ENCODE assay signal across 8 mouse cellular contexts in genomic region chr2:5063299-5064205, GRCm38 (mm10). TPM values are rescaled to one million over a fixed set of nuclear protein-coding genes. Genes with fewer than 3 reads are reported as not detected.
A peak's percentile ranks its signal among the peaks of the same experiment; 100 is the strongest.
DNase-seq lines count a peak whose midpoint lies in the region; ATAC-seq and TF ChIP-seq lines count a peak whose summit lies in the region.

Gene Optn, minus strand, starts transcription at chr2:5064051.

- no peak for TF ChIP-seq CTCF in cortical plate, adult 2 months (IDR thresholded peaks at IDR 0.05; ENCODE audit: extremely low read depth, insufficient read depth, low read length)

- peak; percentile 84 to 87 for DNase-seq in gastrocnemius, adult 8-10 months (ENCODE audit: low spot score in 2 of 2)
- DNase-seq in induced T-regulatory cell, adult 2 months (ENCODE audit: low read depth): peak; percentile 77
- peak; percentile 64 to 65 for DNase-seq in left cerebral cortex, adult 8-10 months (ENCODE audit: low spot score in 2 of 2)
- DNase-seq in right cerebral cortex, adult 18-20 months: peak; percentile 84
- peak; percentile 77 for DNase-seq in urinary bladder, adult 2 months (ENCODE audit: low spot score)

- TF ChIP-seq POLR2A in cortical plate, adult 2 months (IDR thresholded peaks at IDR 0.05; ENCODE audit: extremely low read depth, insufficient read depth, low read length): no peak

- no peak within 1 kb of the TSS for H3K27ac ChIP-seq in cortical plate, adult 2 months (ENCODE audit: insufficient read depth, low read length)

- H3K4me3 ChIP-seq in cortical plate, adult 2 months (ENCODE audit: insufficient read depth, low read length): peak within 1 kb of the TSS; percentile 73

- H3K4me1 ChIP-seq in cortical plate, adult 2 months (ENCODE audit: control insufficient read depth, insufficient read depth, low read length): no peaks in the 10 kb centered on the region

- ATAC-seq in activated CD4-positive, CD25-positive, alpha-beta regulatory T cell, adult 4 months: peak; percentile 73
- ATAC-seq in megakaryocyte, adult 5-6 weeks (ENCODE audit: poor library complexity, severe bottlenecking): peak; percentile 85

RNA-seq across cellular contexts. Expression of gene Optn, which starts in this region (rescaled TPM):
- 1 to 10 TPM in 1 of 2 experiments, under 1 TPM in 1; 0.98 to 1.5 TPM for polyA plus RNA-seq in activated CD4-positive, CD25-positive, alpha-beta regulatory T cell, adult 4 months (2017; shearing (Covaris generic))
- 7.5 and 7.8 TPM in 2 replicates for polyA plus RNA-seq in cortical plate, adult 2 months (2012; rRNA removed)
- 10 to 100 TPM; 65.9 to 85.6 (median 76.9) TPM for total RNA-seq in gastrocnemius, adult 8-10 months (2022)
- total RNA-seq in left cerebral cortex, adult 8-10 months (2022): 10 to 100 TPM; 19.8 to 23.1 (median 21.7) TPM
- 4.1 and 7.0 TPM in 2 replicates for total RNA-seq in megakaryocyte, adult 5-6 weeks (2015)
- 9.1 and 14.3 TPM in 2 replicates for total RNA-seq in megakaryocyte, adult 5-6 weeks (2017)
- 10.0 and 18.1 TPM in 2 replicates for polyA plus RNA-seq in urinary bladder, adult 2 months (2012; rRNA removed)
